Mouse (Mus musculus) layer of hippocampus, postnatal 14 days (tissue): ENCODE results near the gene Gstt3. TPM values are rescaled to one million over a fixed set of nuclear protein-coding genes. Genes with fewer than 3 reads are reported as not detected.
A peak's percentile ranks its signal among the peaks of the same experiment; 100 is the strongest.
"Not testable (repeated sequence)": the region's sequence is repeated elsewhere in the genome, so short reads cannot be mapped to it uniquely, and the experiment has no call there.

Source experiments
- DNase-seq, 2 experiments: peaks; one replicate each; pipeline ENCODE4 v3.0.0; 2021 to 2022; ENCODE audit warnings: low spot score in 2 of 2, mixed read lengths in 1 of 2
- total RNA-seq, 2 experiments: library from RNA; stranded (reverse); gene quantifications; 2 replicates each; pipeline ENCODE4 v1.2.3; 2021

Gene Gstt3
- total RNA-seq, 2 experiments from 2014 or later: 1.3 to 2.5 TPM

- DNase-seq: no peak
Measured at GRCm38 (mm10) chr10:75785442-75785841, 4.2 kb upstream of the Gstt3 start.

GRCm38 (mm10) chr10:75779206-75780174 lies 1.7 kb downstream of the Gstt3 start:
- DNase-seq: no peak

- DNase-seq: no peak
Measured at GRCm38 (mm10) chr10:75777885-75778284, 3.3 kb downstream of the Gstt3 start.

GRCm38 (mm10) chr10:75776562-75776961 lies 4.7 kb downstream of the Gstt3 start:
- no peak for DNase-seq

- no peak for DNase-seq
Measured at GRCm38 (mm10) chr10:75774587-75774986, 6.6 kb downstream of the Gstt3 start.

- DNase-seq: no peak
Measured at GRCm38 (mm10) chr10:75774102-75774501, 7.1 kb downstream of the Gstt3 start.

- DNase-seq: peak; percentile 72 to 82
Measured at GRCm38 (mm10) chr10:75772795-75773664, 8.2 kb downstream of the Gstt3 start, which contains the start of gene Ddt. Ddt (minus strand) TSS chr10:75773414.

GRCm38 (mm10) chr10:75767756-75768155 lies 13.5 kb downstream of the Gstt3 start:
- not testable (repeated sequence) for DNase-seq

- no peak for DNase-seq
Measured at GRCm38 (mm10) chr10:75766856-75767255, 14.4 kb downstream of the Gstt3 start.

GRCm38 (mm10) chr10:75764519-75765473 lies 16.4 kb downstream of the Gstt3 start:
- DNase-seq: peak; percentile 49 to 64

- peak; percentile 97 to 99 for DNase-seq
Measured at GRCm38 (mm10) chr10:75763682-75764518, 17.3 kb downstream of the Gstt3 start, which contains the start of gene Cabin1. Cabin1 (minus strand) TSS chr10:75764341.

GRCm38 (mm10) chr10:75762413-75762812 lies 18.8 kb downstream of the Gstt3 start:
- DNase-seq: no peak

GRCm38 (mm10) chr10:75760311-75760710 lies 20.9 kb downstream of the Gstt3 start:
- DNase-seq: no peak

GRCm38 (mm10) chr10:75756719-75757118 lies 24.5 kb downstream of the Gstt3 start:
- no peak for DNase-seq

GRCm38 (mm10) chr10:75744017-75744416 lies 37.2 kb downstream of the Gstt3 start:
- DNase-seq: peak; percentile 75 to 86

- DNase-seq: peak; percentile 39 to 77
Measured at GRCm38 (mm10) chr10:75743369-75743768, 37.8 kb downstream of the Gstt3 start.

GRCm38 (mm10) chr10:75740866-75741265 lies 40.3 kb downstream of the Gstt3 start:
- no peak for DNase-seq

- no peak for DNase-seq
Measured at GRCm38 (mm10) chr10:75725449-75725848, 55.8 kb downstream of the Gstt3 start.
